Mouse (Mus musculus) intestine, embryonic 15.5 days (tissue): ENCODE results near the gene C3. TPM values are rescaled to one million over a fixed set of nuclear protein-coding genes. Genes with fewer than 3 reads are reported as not detected.

Source experiments
- ATAC-seq: fragments of 200-750 bp; cut with Nextera tagmentation; 2 replicates; pipeline ENCODE4 v1.8.0; 2017; ENCODE audit warnings: moderate TSS enrichment, moderate library complexity
- H3K27ac ChIP-seq: fragments of 300-500 bp; sonication (generic); 2 replicates; pipeline ENCODE4 v1.5.1; 2015; ENCODE audit warnings: mild to moderate bottlenecking, inconsistent platforms
- H3K27me3 ChIP-seq: fragments of 300-500 bp; sonication (generic); replicated peaks from 2 replicates; pipeline ENCODE4 v1.6.1; 2015; ENCODE audit warnings: inconsistent platforms
- H3K36me3 ChIP-seq: fragments of 300-500 bp; sonication (generic); 2 replicates; pipeline ENCODE4 v1.6.1; 2015; ENCODE audit warnings: inconsistent platforms
- H3K4me1 ChIP-seq: fragments of 300-500 bp; sonication (generic); replicated peaks from 2 replicates; pipeline ENCODE4 v1.6.1; 2015; ENCODE audit warnings: inconsistent platforms
- H3K4me2 ChIP-seq: fragments of 300-500 bp; sonication (generic); replicated peaks from 2 replicates; pipeline ENCODE4 v1.6.1; 2015; ENCODE audit warnings: mild to moderate bottlenecking, inconsistent platforms
- H3K4me3 ChIP-seq: fragments of 300-500 bp; sonication (generic); replicated peaks from 2 replicates; pipeline ENCODE4 v1.5.1; 2015; ENCODE audit warnings: inconsistent platforms
- H3K9ac ChIP-seq: fragments of 300-500 bp; sonication (generic); 2 replicates; pipeline ENCODE4 v1.6.1; 2015; ENCODE audit warnings: inconsistent platforms
- H3K9me3 ChIP-seq: fragments of 300-500 bp; sonication (generic); 2 replicates; pipeline ENCODE4 v1.6.1; 2016; ENCODE audit warnings: inconsistent platforms
- WGBS: fragments of 180-500 bp; shearing (Covaris S2); methylation state at CpG from one replicate; pipeline ENCODE4 v1.1.7; 2015; 5-methylcytosine and 5-hydroxymethylcytosine counted together
- polyA plus RNA-seq: library from polyadenylated mRNA; unstranded; fragments of >200 nt; fragmentation: Nextera tagmentation; extraction: Ambion mirVana; gene quantifications from 2 replicates; pipeline ENCODE4 v1.2.1, GENCODE M21; 2015

Gene C3
- polyA plus RNA-seq, 1 experiment from 2014 or later = 4.3 TPM

GRCm38 (mm10) chr17:57248201-57248699 lies 20.3 kb upstream of the C3 start, which contains the start of gene Gpr108:
Gene Gpr108, minus strand, starts transcription at chr17:57248446.
- ATAC-seq = peak; percentile 63
- peaks cover 8% of the 10 kb centered on the region; the same call in 1 of the 2 replicates for H3K36me3 ChIP-seq
- no peaks in the 10 kb centered on the region for H3K9me3 ChIP-seq
- peak within 1 kb of the TSS; percentile 95 for H3K4me2 ChIP-seq
- H3K9ac ChIP-seq = peak within 1 kb of the TSS; percentile 73
- H3K27me3 ChIP-seq = no peaks in the 10 kb centered on the region
- peaks cover 27% of the 10 kb centered on the region for H3K4me1 ChIP-seq
- peak within 1 kb of the TSS; percentile 80 for H3K4me3 ChIP-seq
- 1% methylated on average over 12 of the region's 12 CpGs for WGBS
- H3K27ac ChIP-seq = peak within 1 kb of the TSS; percentile 94

DNA sequence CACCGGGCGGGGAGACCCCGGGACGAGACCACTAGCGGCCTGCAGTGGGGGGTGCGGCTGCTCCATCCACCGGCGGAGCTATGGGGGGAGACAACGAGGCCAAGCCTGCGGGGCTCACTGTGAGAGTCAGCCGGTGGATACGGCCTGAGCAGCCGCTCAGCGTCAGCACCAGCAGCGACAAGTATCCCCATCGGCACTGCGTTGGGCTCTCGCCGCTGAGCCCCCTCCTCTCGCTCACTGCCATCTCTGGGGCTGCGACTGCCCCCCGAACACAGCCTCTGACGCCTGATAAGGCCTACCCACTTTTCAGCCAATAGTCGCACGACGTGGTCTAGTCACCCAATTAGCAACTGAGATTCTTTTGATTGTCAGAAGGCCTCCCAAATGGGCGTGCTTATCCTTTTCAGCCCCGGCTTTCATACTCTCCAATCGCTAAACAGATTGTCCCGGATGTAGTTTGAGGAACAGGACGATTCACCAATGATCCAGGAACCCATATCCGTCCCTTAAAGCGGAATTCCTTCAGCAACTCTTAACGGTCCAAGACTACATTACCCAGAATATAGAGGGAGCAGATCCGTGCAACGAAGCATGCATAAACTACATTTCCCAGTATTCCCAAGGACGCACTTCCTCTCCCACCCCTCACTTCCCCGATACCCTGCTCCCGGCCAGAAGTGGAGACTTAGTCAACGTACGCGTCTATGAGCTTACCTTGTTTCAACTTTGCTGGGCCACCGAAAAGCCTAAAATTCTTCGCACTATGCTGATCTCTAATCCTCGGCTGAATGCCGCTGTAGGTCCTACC lies 19.7 kb upstream of the C3 start:
- Histone ChIP-seq H3K4me1 (peaks cover 27% of the 10 kb centered on the region), H3K9ac (peak overlapping the region; percentile 71), H3K27ac (peak overlapping the region; percentile 94), H3K27me3 (no peaks in the 10 kb centered on the region), H3K36me3 (peaks cover 10% of the 10 kb centered on the region; the same call in 1 of the 2 replicates), H3K9me3 (no peaks in the 10 kb centered on the region), H3K4me2 (peak overlapping the region; percentile 95), H3K4me3 (peak overlapping the region; percentile 80)
- ATAC-seq = peak; percentile 88
- under 1% methylated on average over 46 of the region's 46 CpGs for WGBS

DNA sequence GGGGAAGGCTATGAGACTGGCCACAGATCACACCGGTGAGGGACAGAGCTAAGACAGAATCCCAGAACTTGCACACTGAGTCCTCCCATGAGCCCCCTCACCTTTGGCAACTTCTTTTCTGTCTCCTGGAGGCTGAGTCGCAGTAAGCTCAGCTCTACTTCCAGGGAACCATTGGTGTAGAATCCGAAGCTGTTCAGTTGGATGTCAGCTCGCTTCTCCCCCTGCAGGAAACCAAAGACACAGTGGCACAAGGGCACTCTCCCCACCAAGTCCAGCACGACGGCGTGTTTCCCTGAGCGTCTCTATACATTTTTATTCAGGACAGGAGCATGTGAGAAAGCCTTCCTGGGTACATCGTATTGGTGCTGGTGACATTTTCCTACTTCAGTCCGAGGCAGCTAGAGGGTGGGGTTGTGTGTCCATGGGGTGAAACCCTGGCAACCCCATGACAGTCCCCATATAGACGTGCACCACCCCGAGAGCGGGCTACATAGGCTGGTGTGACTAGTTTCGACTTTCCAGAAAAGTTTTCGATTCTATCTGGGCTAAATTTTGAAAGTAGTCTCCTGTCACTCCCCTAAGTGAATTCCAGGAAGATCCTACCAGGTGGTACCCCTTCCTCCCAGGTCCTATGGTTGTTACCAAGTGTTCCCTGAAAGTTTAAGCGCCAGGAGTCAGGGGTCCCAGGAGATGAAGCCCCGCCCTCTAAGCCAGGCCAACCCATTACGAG lies 18.9 kb upstream of the C3 start:
- H3K27ac ChIP-seq = peak overlapping the region; percentile 93
- H3K4me3 ChIP-seq = peak overlapping the region; percentile 80
- H3K27me3 ChIP-seq = no peaks in the 10 kb centered on the region
- H3K4me1 ChIP-seq = peaks cover 27% of the 10 kb centered on the region
- peak overlapping the region; percentile 71 for H3K9ac ChIP-seq
- H3K36me3 ChIP-seq = peaks cover 11% of the 10 kb centered on the region; the same call in 1 of the 2 replicates
- no peak for ATAC-seq
- WGBS = 3% methylated on average over 18 of the region's 18 CpGs
- no peaks in the 10 kb centered on the region for H3K9me3 ChIP-seq
- peak overlapping the region; percentile 84 for H3K4me2 ChIP-seq

DNA sequence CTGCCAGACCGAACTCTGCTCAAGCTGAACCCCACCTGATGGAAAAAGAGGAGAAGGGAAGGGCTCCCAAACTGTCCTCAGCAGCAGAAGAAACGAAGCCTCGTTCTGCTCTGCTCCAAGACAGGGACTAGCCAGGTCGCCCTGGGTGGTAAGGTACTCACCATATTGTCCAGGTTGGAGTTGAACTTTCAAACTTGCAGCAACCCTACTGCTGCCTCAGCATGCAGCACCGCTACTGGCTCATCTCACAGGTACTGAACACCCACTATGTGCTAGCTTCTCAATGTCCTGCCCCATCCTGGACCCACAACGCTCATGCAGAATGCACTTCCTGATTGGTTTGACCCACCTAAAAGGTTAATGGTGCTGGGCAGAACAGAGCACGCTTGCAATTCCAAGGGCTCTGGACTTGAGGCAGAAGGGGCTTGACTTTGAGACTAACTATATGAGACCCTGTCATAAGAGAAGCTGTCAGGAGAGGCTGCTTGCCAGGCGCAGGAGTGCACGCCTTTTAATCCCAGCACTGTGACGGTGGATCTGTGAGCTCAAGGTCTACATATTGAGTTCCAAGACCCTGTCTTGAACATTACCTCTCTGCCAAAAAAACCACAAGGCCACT lies 17.5 kb upstream of the C3 start:
- H3K4me2 ChIP-seq = no peak overlapping the region
- no peaks in the 10 kb centered on the region for H3K9me3 ChIP-seq
- no peak overlapping the region for H3K27ac ChIP-seq
- no peaks in the 10 kb centered on the region for H3K27me3 ChIP-seq
- no peak overlapping the region for H3K4me3 ChIP-seq
- H3K4me1 ChIP-seq = peaks cover 21% of the 10 kb centered on the region
- peaks cover 15% of the 10 kb centered on the region; the same call in 1 of the 2 replicates for H3K36me3 ChIP-seq
- H3K9ac ChIP-seq = no peak overlapping the region
- no peak for ATAC-seq
- 86% methylated on average over 10 of the region's 10 CpGs for WGBS

DNA sequence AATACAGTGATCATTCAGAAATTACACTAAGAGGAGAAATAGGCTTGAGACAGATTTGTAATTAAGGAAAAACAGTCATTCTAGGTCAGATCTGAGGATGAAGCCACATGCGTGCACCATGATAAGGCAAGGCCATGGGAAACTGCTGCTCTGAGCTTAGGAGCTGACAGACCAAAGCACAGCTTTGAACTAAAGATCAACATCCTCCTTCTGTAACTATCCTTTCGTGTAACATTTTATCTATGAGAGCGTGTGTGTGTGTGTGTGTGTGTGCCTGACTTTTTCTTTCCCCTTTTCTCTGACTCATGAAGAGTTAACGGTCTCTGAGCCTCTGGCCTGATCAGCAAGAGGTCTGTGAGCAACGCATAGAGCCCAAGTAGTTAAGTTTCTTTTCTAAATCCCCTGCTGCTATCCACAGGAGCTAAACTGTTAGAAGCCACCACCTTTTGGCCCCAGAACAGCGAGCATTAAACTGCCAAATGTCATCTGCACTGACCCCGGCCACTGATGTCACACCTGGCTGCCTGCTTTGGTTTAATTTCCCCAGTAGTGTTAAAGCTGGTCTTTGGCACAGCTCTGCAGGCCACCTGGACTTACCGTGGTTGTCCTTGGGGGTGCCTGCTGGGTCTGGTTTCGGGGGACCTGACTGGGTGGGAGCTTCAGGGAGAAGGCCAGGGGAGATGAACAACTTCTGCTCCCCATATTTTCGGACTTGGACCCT lies 15.9 kb upstream of the C3 start:
- WGBS = 75% methylated on average over 10 of the region's 10 CpGs
- Histone ChIP-seq H3K4me3 (no peak overlapping the region), H3K4me1 (peaks cover 20% of the 10 kb centered on the region), H3K27ac (no peak overlapping the region), H3K9ac (no peak overlapping the region), H3K4me2 (no peak overlapping the region), H3K27me3 (no peaks in the 10 kb centered on the region), H3K36me3 (peaks cover 15% of the 10 kb centered on the region; the same call in 1 of the 2 replicates), H3K9me3 (no peaks in the 10 kb centered on the region)
- ATAC-seq = no peak

GRCm38 (mm10) chr17:57237181-57237580 lies 9.2 kb upstream of the C3 start:
- Histone ChIP-seq H3K4me3 (no peak overlapping the region), H3K27me3 (no peaks in the 10 kb centered on the region), H3K36me3 (peaks cover 34% of the 10 kb centered on the region), H3K27ac (no peak overlapping the region), H3K9ac (no peak overlapping the region), H3K4me1 (0 out of 2 replicates have a peak, but pooled peaks cover 6% of the 10 kb centered on the region), H3K9me3 (no peaks in the 10 kb centered on the region), H3K4me2 (no peak overlapping the region)
- WGBS = 88% methylated on average over 9 of the region's 9 CpGs
- ATAC-seq = no peak

DNA sequence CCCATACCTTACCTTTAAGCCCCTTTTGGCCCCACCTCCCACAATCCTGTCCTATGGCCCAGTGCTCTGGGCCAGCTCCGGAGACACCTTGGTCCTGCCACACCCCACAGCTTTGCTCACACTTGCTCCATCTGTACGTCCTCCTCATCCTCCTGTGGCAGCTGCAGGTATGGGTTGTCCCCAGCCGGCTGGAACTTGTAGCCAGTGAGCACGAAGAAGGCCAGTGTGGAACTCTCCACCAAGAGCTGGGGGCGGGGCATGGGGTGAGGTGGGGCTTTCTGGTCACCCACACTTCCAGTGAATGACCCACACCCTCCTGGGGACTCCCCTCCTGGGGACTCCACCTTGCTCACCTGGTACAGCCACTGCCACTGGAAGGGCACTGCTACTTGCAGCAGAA lies 7.9 kb upstream of the C3 start:
- WGBS = 80% methylated on average over 5 of the region's 5 CpGs

DNA sequence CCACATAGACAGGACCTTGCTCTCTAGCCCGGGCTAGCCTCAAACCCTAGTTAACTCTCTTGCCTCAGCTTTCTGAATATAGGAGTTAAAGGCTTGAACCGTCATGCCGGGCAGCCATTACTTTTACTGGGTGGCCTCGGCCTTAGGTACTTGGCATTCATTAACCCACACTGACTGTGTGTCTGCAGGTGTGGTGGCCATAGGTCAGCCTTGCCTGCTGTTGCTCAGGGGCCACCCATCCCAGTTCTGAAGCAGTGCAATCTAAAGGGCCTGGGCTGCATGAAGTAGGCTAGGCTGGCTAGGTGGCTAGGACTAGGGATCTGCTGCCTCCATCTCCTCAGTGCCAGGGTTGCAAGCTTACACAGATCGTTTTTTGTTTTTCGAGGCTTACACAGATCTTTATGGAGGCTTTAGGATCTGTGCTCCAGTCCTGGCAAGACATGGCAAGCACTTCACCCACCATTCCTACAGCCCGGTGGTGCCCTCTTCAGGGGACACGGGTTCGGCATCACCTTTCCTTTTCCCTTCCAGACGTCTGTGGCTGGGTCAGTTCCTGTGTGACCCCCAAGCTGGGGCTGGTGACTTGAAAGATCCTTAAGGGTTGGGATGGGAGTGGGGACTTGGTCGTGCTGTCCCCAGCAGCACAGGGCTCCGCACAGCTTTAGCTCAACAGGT lies 6.5 kb upstream of the C3 start:
- peaks cover 21% of the 10 kb centered on the region; the same call in 1 of the 2 replicates for H3K4me1 ChIP-seq
- WGBS = 73% methylated on average over 12 of the region's 12 CpGs
- peaks cover 28% of the 10 kb centered on the region for H3K36me3 ChIP-seq
- no peaks in the 10 kb centered on the region for H3K27me3 ChIP-seq
- peak overlapping the region; percentile 68 for H3K27ac ChIP-seq
- H3K9ac ChIP-seq = no peak overlapping the region
- peak overlapping the region; percentile 26 for H3K4me3 ChIP-seq
- H3K4me2 ChIP-seq = peak overlapping the region; percentile 49
- ATAC-seq = peak; percentile 82
- H3K9me3 ChIP-seq = no peaks in the 10 kb centered on the region

More for the DNA sequence above, 7.9 kb upstream of the C3 start:
- ATAC-seq = no peak
- Histone ChIP-seq H3K27me3 (no peaks in the 10 kb centered on the region), H3K36me3 (peaks cover 28% of the 10 kb centered on the region), H3K9ac (no peak overlapping the region), H3K4me2 (peak overlapping the region; percentile 49; the same call in 1 of the 2 replicates), H3K27ac (no peak overlapping the region), H3K4me1 (peaks cover 13% of the 10 kb centered on the region; the same call in 1 of the 2 replicates), H3K9me3 (no peaks in the 10 kb centered on the region), H3K4me3 (no peak overlapping the region)

DNA sequence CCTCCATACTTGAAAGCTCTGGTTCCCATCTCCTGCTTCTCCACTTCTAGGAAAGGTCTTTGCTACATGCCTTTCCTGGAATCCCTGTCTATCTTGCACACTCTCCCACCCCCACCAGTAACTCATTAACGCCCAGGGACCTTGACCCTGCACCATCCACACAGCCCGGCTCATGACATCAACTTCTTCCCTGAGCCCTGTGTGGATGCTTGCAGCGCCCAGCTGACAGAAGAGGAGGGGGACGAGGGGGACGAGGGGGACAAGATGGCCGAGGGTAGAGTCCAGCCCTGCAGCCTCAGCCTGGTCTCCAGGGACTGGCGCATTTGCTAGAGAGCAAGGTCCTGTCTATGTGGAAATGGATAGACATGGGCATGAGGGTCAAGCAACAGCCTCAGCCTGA lies 5.1 kb upstream of the C3 start:
- peak overlapping the region; percentile 68 for H3K27ac ChIP-seq
- ATAC-seq = peak; percentile 80
- H3K9me3 ChIP-seq = no peaks in the 10 kb centered on the region
- H3K4me1 ChIP-seq = peaks cover 21% of the 10 kb centered on the region; the same call in 1 of the 2 replicates
- H3K4me3 ChIP-seq = peak overlapping the region; percentile 26
- no peaks in the 10 kb centered on the region for H3K27me3 ChIP-seq
- H3K36me3 ChIP-seq = peaks cover 28% of the 10 kb centered on the region
- H3K4me2 ChIP-seq = peak overlapping the region; percentile 49
- H3K9ac ChIP-seq = no peak overlapping the region
- 20% methylated on average over 7 of the region's 7 CpGs for WGBS

DNA sequence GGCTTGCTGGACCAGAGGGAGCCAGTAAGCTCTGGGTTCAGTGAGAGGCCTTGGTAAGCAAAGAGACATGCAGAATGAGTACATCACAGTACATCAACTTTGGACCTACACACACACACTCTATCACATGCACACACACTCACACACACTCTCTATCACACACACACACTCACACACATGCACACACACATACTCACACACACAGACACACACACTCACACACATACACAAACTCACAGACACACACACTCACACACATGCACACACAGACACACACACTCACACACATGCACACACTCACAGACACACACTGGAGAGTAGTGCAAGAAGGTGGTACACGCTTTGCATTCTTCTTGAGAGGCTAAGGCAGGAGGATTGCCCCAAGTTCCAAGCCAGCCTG lies 4.3 kb upstream of the C3 start:
- Histone ChIP-seq H3K4me1 (peaks cover 21% of the 10 kb centered on the region; the same call in 1 of the 2 replicates), H3K9me3 (no peaks in the 10 kb centered on the region), H3K4me2 (no peak overlapping the region), H3K27me3 (no peaks in the 10 kb centered on the region), H3K9ac (no peak overlapping the region), H3K4me3 (no peak overlapping the region), H3K36me3 (peaks cover 19% of the 10 kb centered on the region), H3K27ac (peak overlapping the region; percentile 68)
- 84% methylated on average over 1 of the region's 1 CpGs for WGBS
- ATAC-seq = no peak

- no peak for ATAC-seq
- H3K4me3 ChIP-seq = no peak overlapping the region
- peaks cover 21% of the 10 kb centered on the region; the same call in 1 of the 2 replicates for H3K4me1 ChIP-seq
- H3K27ac ChIP-seq = 0 out of 2 replicates have a peak overlapping the region, but pooled peaks have one; percentile 32
- H3K9me3 ChIP-seq = no peaks in the 10 kb centered on the region
- H3K9ac ChIP-seq = no peak overlapping the region
- H3K27me3 ChIP-seq = no peaks in the 10 kb centered on the region
- peaks cover 12% of the 10 kb centered on the region; the same call in 1 of the 2 replicates for H3K36me3 ChIP-seq
- H3K4me2 ChIP-seq = no peak overlapping the region
Observed at GRCm38 (mm10) chr17:57231321-57231771, 3.4 kb upstream of the C3 start.
